Mouse (Mus musculus) embryonic facial prominence, embryonic 12.5 days (tissue): ENCODE results near the gene Nom1. TPM values are rescaled to one million over a fixed set of nuclear protein-coding genes. Genes with fewer than 3 reads are reported as not detected.
"Not testable (repeated sequence)": the region's sequence is repeated elsewhere in the genome, so short reads cannot be mapped to it uniquely, and the experiment has no call there.

Experiments used
- ATAC-seq: fragments of 200-750 bp; cut with Nextera tagmentation; 2 replicates; pipeline ENCODE4 v1.8.0; 2017; ENCODE audit not compliant: insufficient number of reproducible peaks, insufficient read depth, low FRiP score, low TSS enrichment
- H3K27ac ChIP-seq: fragments of 300-500 bp; sonication (generic); 2 replicates; pipeline ENCODE4 v1.5.1; 2016; ENCODE audit warnings: mild to moderate bottlenecking
- H3K27me3 ChIP-seq: fragments of 300-500 bp; sonication (generic); 2 replicates; pipeline ENCODE4 v1.6.1; 2016; ENCODE audit warnings: mild to moderate bottlenecking, moderate library complexity
- H3K36me3 ChIP-seq: fragments of 300-500 bp; sonication (generic); 2 replicates; pipeline ENCODE4 v1.6.1; 2016; ENCODE audit warnings: mild to moderate bottlenecking
- H3K4me1 ChIP-seq: fragments of 300-500 bp; sonication (generic); 2 replicates; pipeline ENCODE4 v1.6.1; 2016
- H3K4me2 ChIP-seq: fragments of 300-500 bp; sonication (generic); replicated peaks from 2 replicates; pipeline ENCODE4 v1.6.1; 2016; ENCODE audit warnings: mild to moderate bottlenecking, moderate library complexity
- H3K4me3 ChIP-seq: fragments of 300-500 bp; sonication (generic); 2 replicates; pipeline ENCODE4 v1.5.1; 2016; ENCODE audit warnings: mild to moderate bottlenecking
- H3K9ac ChIP-seq: fragments of 300-500 bp; sonication (generic); 2 replicates; pipeline ENCODE4 v1.6.1; 2016; ENCODE audit warnings: mild to moderate bottlenecking, moderate library complexity
- H3K9me3 ChIP-seq: fragments of 300-500 bp; sonication (generic); 2 replicates; pipeline ENCODE4 v1.6.1; 2016; ENCODE audit warnings: mild to moderate bottlenecking, moderate library complexity
- WGBS: fragments of 180-500 bp; shearing (Covaris S2); methylation state at CpG from one replicate; pipeline ENCODE4 v1.1.7; 2016; 5-methylcytosine and 5-hydroxymethylcytosine counted together
- polyA plus RNA-seq: library from polyadenylated mRNA; unstranded; fragments of >200 nt; fragmentation: Nextera tagmentation; extraction: Ambion mirVana; gene quantifications from 2 replicates; pipeline ENCODE4 v1.2.1, GENCODE M21; 2016

The Nom1 gene
- polyA plus RNA-seq, result 27.2 and 31.7 TPM in 2 replicates

GRCm38 (mm10) chr5:29434228-29434871 is at the start of gene Nom1:
TSS of gene Nom1 (plus strand) at chr5:29434664.
- Histone ChIP-seq H3K27me3 (no peaks in the 10 kb centered on the region), H3K4me3 (peak within 1 kb of the TSS; percentile 98), H3K4me1 (peaks cover 18% of the 10 kb centered on the region), H3K27ac (peak within 1 kb of the TSS; percentile 73; the same call in 1 of the 2 replicates), H3K4me2 (peak within 1 kb of the TSS; percentile 94), H3K9me3 (no peaks in the 10 kb centered on the region), H3K36me3 (peaks cover 21% of the 10 kb centered on the region), H3K9ac (peak within 1 kb of the TSS; percentile 85)
- WGBS, result 5% methylated on average over 29 of the region's 29 CpGs
- peak; percentile 93 for ATAC-seq

GRCm38 (mm10) chr5:29387591-29387990 is 46.9 kb upstream of the Nom1 start:
- H3K9me3 ChIP-seq, result no peaks in the 10 kb centered on the region
- H3K36me3 ChIP-seq, result no peaks in the 10 kb centered on the region
- H3K27me3 ChIP-seq, result no peaks in the 10 kb centered on the region; the same call in 1 of the 2 replicates
- H3K4me3 ChIP-seq, result no peak overlapping the region
- no peaks in the 10 kb centered on the region for H3K4me1 ChIP-seq
- no peak overlapping the region for H3K9ac ChIP-seq
- no peak overlapping the region for H3K4me2 ChIP-seq
- peak overlapping the region; percentile 23; the same call in 1 of the 2 replicates for H3K27ac ChIP-seq
- WGBS, result 20% methylated on average over 1 of the region's 1 CpGs
- ATAC-seq, result no peak

GRCm38 (mm10) chr5:29388181-29388943 is 46.1 kb upstream of the Nom1 start:
- peak overlapping the region; percentile 23; the same call in 1 of the 2 replicates for H3K27ac ChIP-seq

GRCm38 (mm10) chr5:29388944-29389765 is 45.3 kb upstream of the Nom1 start:
- H3K9me3 ChIP-seq, result no peaks in the 10 kb centered on the region

More at GRCm38 (mm10) chr5:29388181-29388943, 46.1 kb upstream of the Nom1 start:
- Histone ChIP-seq H3K4me2 (no peak overlapping the region), H3K9me3 (no peaks in the 10 kb centered on the region), H3K36me3 (no peaks in the 10 kb centered on the region), H3K4me3 (no peak overlapping the region), H3K27me3 (no peaks in the 10 kb centered on the region; the same call in 1 of the 2 replicates), H3K4me1 (no peaks in the 10 kb centered on the region), H3K9ac (no peak overlapping the region)
- no peak for ATAC-seq
- 39% methylated on average over 7 of the region's 7 CpGs for WGBS

GRCm38 (mm10) chr5:29398427-29398826 is 36.0 kb upstream of the Nom1 start:
- Histone ChIP-seq H3K27ac (no peak overlapping the region), H3K4me1 (no peaks in the 10 kb centered on the region), H3K9ac (no peak overlapping the region; the same call in 1 of the 2 replicates), H3K4me2 (no peak overlapping the region), H3K9me3 (no peaks in the 10 kb centered on the region), H3K27me3 (no peaks in the 10 kb centered on the region), H3K4me3 (no peak overlapping the region), H3K36me3 (no peaks in the 10 kb centered on the region)
- ATAC-seq, result no peak
- 67% methylated on average over 4 of the region's 4 CpGs for WGBS

More at GRCm38 (mm10) chr5:29388944-29389765, 45.3 kb upstream of the Nom1 start:
- Histone ChIP-seq H3K4me3 (no peak overlapping the region), H3K9ac (no peak overlapping the region), H3K27me3 (no peaks in the 10 kb centered on the region; the same call in 1 of the 2 replicates), H3K36me3 (no peaks in the 10 kb centered on the region), H3K4me1 (no peaks in the 10 kb centered on the region), H3K4me2 (no peak overlapping the region), H3K27ac (no peak overlapping the region)
- 22% methylated on average over 15 of the region's 15 CpGs for WGBS
- ATAC-seq, result no peak

GRCm38 (mm10) chr5:29410854-29411253 is 23.6 kb upstream of the Nom1 start:
- Histone ChIP-seq H3K9me3 (no peaks in the 10 kb centered on the region), H3K27ac (no peak overlapping the region), H3K4me2 (no peak overlapping the region), H3K9ac (no peak overlapping the region), H3K4me3 (no peak overlapping the region), H3K27me3 (no peaks in the 10 kb centered on the region), H3K4me1 (no peaks in the 10 kb centered on the region), H3K36me3 (no peaks in the 10 kb centered on the region)
- no peak for ATAC-seq

- Histone ChIP-seq H3K4me3 (no peak overlapping the region), H3K9ac (no peak overlapping the region), H3K36me3 (no peaks in the 10 kb centered on the region), H3K4me2 (no peak overlapping the region), H3K27me3 (no peaks in the 10 kb centered on the region), H3K4me1 (no peaks in the 10 kb centered on the region), H3K27ac (no peak overlapping the region), H3K9me3 (no peaks in the 10 kb centered on the region)
- WGBS, result 80% methylated on average over 3 of the region's 3 CpGs
- ATAC-seq, result no peak
Observed at GRCm38 (mm10) chr5:29413041-29413440, 21.4 kb upstream of the Nom1 start.

GRCm38 (mm10) chr5:29423330-29423729 is 11.1 kb upstream of the Nom1 start:
- not testable (repeated sequence) for H3K4me3 ChIP-seq, H3K4me1 ChIP-seq, H3K27me3 ChIP-seq, H3K27ac ChIP-seq, H3K36me3 ChIP-seq, H3K9ac ChIP-seq, ATAC-seq, H3K9me3 ChIP-seq, H3K4me2 ChIP-seq
- 63% methylated on average over 3 of the region's 3 CpGs for WGBS

- Histone ChIP-seq H3K27ac (peak overlapping the region; percentile 73; the same call in 1 of the 2 replicates), H3K27me3 (no peaks in the 10 kb centered on the region), H3K4me2 (peak overlapping the region; percentile 94), H3K9me3 (no peaks in the 10 kb centered on the region), H3K36me3 (peaks cover 27% of the 10 kb centered on the region), H3K9ac (peak overlapping the region; percentile 85), H3K4me3 (peak overlapping the region; percentile 98), H3K4me1 (peaks cover 18% of the 10 kb centered on the region)
- peak; percentile 76 for ATAC-seq
- 1% methylated on average over 48 of the region's 48 CpGs for WGBS
Observed at GRCm38 (mm10) chr5:29434872-29435358, 451 bp downstream of the Nom1 start.

- no peak for ATAC-seq
- 39% methylated on average over 8 of the region's 8 CpGs for WGBS
- H3K4me2 ChIP-seq, result peak overlapping the region; percentile 94
- H3K4me1 ChIP-seq, result peaks cover 18% of the 10 kb centered on the region
- H3K27me3 ChIP-seq, result no peaks in the 10 kb centered on the region
- H3K4me3 ChIP-seq, result peak overlapping the region; percentile 98
- H3K9ac ChIP-seq, result peak overlapping the region; percentile 85
- no peak overlapping the region for H3K27ac ChIP-seq
- peaks cover 33% of the 10 kb centered on the region for H3K36me3 ChIP-seq
- H3K9me3 ChIP-seq, result no peaks in the 10 kb centered on the region
Observed at GRCm38 (mm10) chr5:29435491-29435890, 1.0 kb downstream of the Nom1 start.

- not testable (repeated sequence) for H3K9me3 ChIP-seq, H3K9ac ChIP-seq, ATAC-seq, H3K27ac ChIP-seq, H3K27me3 ChIP-seq
- peak overlapping the region; percentile 94; the same call in 1 of the 2 replicates for H3K4me2 ChIP-seq
- WGBS, result 94% methylated on average over 6 of the region's 6 CpGs
- H3K4me1 ChIP-seq, result peaks cover 18% of the 10 kb centered on the region
- H3K4me3 ChIP-seq, result 0 out of 2 replicates have a peak overlapping the region, but pooled peaks have one; percentile 4
- peaks cover 45% of the 10 kb centered on the region for H3K36me3 ChIP-seq
Observed at GRCm38 (mm10) chr5:29436728-29437127, 2.3 kb downstream of the Nom1 start.
